Mouse (Mus musculus) liver, adult 2 months (tissue): ENCODE measurements around the gene Ren1. TPM values are rescaled to one million over a fixed set of nuclear protein-coding genes. Genes with fewer than 3 reads are reported as not detected.

Source experiments
- DNase-seq: peaks from one replicate; pipeline ENCODE4 v3.0.0-alpha.2; 2011; ENCODE audit warnings: low read depth, low spot score; ENCODE audit errors: extremely low read depth
- H3K27ac ChIP-seq: fragments of 200-500 bp; replicated peaks from 2 replicates; pipeline ENCODE4 v1.5.1; 2012; ENCODE audit warnings: low read depth, mild to moderate bottlenecking, control low read depth, inconsistent platforms, low read length; ENCODE audit not compliant: insufficient read depth
- H3K27me3 ChIP-seq: fragments of 200-500 bp; 2 replicates; pipeline ENCODE4 v1.6.1; 2012; ENCODE audit warnings: mild to moderate bottlenecking, moderate library complexity, low read length, inconsistent platforms; ENCODE audit not compliant: control insufficient read depth, insufficient read depth
- H3K36me3 ChIP-seq: fragments of 200-500 bp; 2 replicates; pipeline ENCODE4 v1.6.1; 2012; ENCODE audit warnings: low read length, inconsistent platforms; ENCODE audit not compliant: control insufficient read depth, insufficient read depth
- H3K4me1 ChIP-seq: fragments of 200-500 bp; 2 replicates; pipeline ENCODE4 v1.6.1; 2011; ENCODE audit warnings: low read length; ENCODE audit not compliant: control insufficient read depth, insufficient read depth
- H3K4me3 ChIP-seq: fragments of 200-500 bp; 2 replicates; pipeline ENCODE4 v1.5.1; 2011; ENCODE audit warnings: low read depth, mild to moderate bottlenecking, control low read depth, low read length, moderate library complexity; ENCODE audit not compliant: insufficient read depth
- H3K79me2 ChIP-seq: fragments of 200-500 bp; 2 replicates; pipeline ENCODE4 v1.6.1; 2012; ENCODE audit warnings: inconsistent platforms, mild to moderate bottlenecking, low read length, moderate library complexity; ENCODE audit not compliant: control insufficient read depth, insufficient read depth
- H3K9ac ChIP-seq: fragments of 200-500 bp; 2 replicates; pipeline ENCODE4 v1.6.1; 2012; ENCODE audit warnings: low read depth, mild to moderate bottlenecking, control low read depth, inconsistent platforms, low read length
- CTCF ChIP-seq: fragments of 200-500 bp; IDR thresholded peaks from 2 replicates; pipeline ENCODE4 v1.5.1; 2011; ENCODE audit warnings: low read depth, low read length, control low read depth
- POLR2A ChIP-seq: fragments of 200-500 bp; IDR thresholded peaks from 2 replicates; pipeline ENCODE4 v1.6.1; 2011; ENCODE audit warnings: low read length, control low read depth; ENCODE audit not compliant: insufficient read depth; ENCODE audit errors: extremely low read depth
- WGBS: fragments of 180-500 bp; shearing (Covaris S2); methylation state at CpG from one replicate; pipeline ENCODE4 v1.1.7; 2018; 5-methylcytosine and 5-hydroxymethylcytosine counted together
- polyA plus RNA-seq: library from polyadenylated mRNA; depleted of rRNA; stranded (reverse); fragments of >200 nt; gene quantifications from 2 replicates; pipeline ENCODE4 v1.2.3, GENCODE M21; 2012; rRNA removed
- total RNA-seq: library from RNA; depleted of rRNA; stranded (reverse); fragments of >200 nt; gene quantifications from 2 replicates; pipeline ENCODE4 v1.2.3, GENCODE M21; 2014; rRNA removed

The Ren1 gene
- total and polyA plus RNA-seq, 2 experiments: 0.18 TPM; not detected in 1

- H3K4me3 ChIP-seq: no peak overlapping the region
- TF ChIP-seq POLR2A (no peak), CTCF (no peak)
- H3K79me2 ChIP-seq: peaks cover 53% of the 10 kb centered on the region; the same call in 1 of the 2 replicates
- WGBS: 46% methylated on average over 9 of the region's 9 CpGs
- peaks cover 6% of the 10 kb centered on the region; the same call in 1 of the 2 replicates for H3K4me1 ChIP-seq
- no peak for DNase-seq
- H3K27me3 ChIP-seq: no peaks in the 10 kb centered on the region
- no peak overlapping the region for H3K9ac ChIP-seq
- H3K27ac ChIP-seq: no peak overlapping the region
- no peaks in the 10 kb centered on the region for H3K36me3 ChIP-seq
These were observed 58.0 kb downstream of the Ren1 start for GRCm38 (mm10) chr1:133408321-133408720.

DNA sequence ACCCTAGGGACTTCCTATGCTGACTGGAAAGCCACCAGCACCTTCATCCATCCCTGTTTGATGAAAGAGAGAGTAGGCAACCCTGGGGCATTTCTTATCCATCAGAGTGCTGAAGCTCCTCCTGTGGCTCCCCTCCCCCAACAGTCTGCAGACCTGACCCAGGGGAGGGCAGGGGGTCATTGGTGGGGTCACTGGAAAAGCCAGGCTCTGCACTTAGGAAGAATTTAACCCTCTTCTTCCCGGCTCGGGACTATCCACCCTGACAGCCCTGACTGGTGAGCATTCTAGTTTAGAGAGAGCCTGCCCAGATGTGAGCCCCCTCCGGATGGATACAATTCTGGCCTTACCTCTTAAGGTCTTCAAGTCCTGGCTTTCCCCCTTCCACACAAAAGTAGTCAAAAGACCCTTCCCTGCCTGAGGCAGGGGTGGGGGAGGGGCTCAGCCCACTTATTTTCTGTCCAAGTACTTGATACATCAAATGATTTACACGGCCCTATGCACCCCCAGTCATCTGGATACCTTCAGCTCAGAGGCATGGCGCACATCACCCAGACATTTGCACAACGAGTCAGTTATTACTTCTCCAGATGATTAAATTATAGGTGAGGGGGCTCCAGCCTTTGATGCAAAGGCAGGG lies 58.7 kb downstream of the Ren1 start:
- Histone ChIP-seq H3K9ac (no peak overlapping the region), H3K36me3 (no peaks in the 10 kb centered on the region), H3K79me2 (peaks cover 55% of the 10 kb centered on the region; the same call in 1 of the 2 replicates), H3K4me3 (no peak overlapping the region), H3K27ac (no peak overlapping the region), H3K27me3 (no peaks in the 10 kb centered on the region), H3K4me1 (peaks cover 6% of the 10 kb centered on the region; the same call in 1 of the 2 replicates)
- 56% methylated on average over 6 of the region's 6 CpGs for WGBS
- TF ChIP-seq CTCF (no peak), POLR2A (no peak)
- no peak for DNase-seq

- no peaks in the 10 kb centered on the region for H3K27me3 ChIP-seq
- 64% methylated on average over 9 of the region's 9 CpGs for whole genome bisulfite sequencing
- no peak overlapping the region for H3K9ac ChIP-seq
- H3K79me2 ChIP-seq: peaks cover 57% of the 10 kb centered on the region; the same call in 1 of the 2 replicates
- peaks cover 7% of the 10 kb centered on the region for H3K4me1 ChIP-seq
- DNase-seq: no peak
- H3K4me3 ChIP-seq: no peak overlapping the region
- H3K36me3 ChIP-seq: no peaks in the 10 kb centered on the region
- H3K27ac ChIP-seq: no peak overlapping the region
- TF ChIP-seq POLR2A: no peak
- no peak for TF ChIP-seq CTCF
These were observed 59.5 kb downstream of the Ren1 start for GRCm38 (mm10) chr1:133409786-133410185.

Other genes starting within 250 kb of the Ren1 start
- gene Ppp1r15b, start 219.4 kb upstream of the Ren1 start, total RNA-seq: 43.3 and 48.6 TPM in 2 replicates
- 24.0 and 24.8 TPM in 2 replicates for gene Ppp1r15b, start 219.4 kb upstream of the Ren1 start, polyA plus RNA-seq
- gene Plekha6, start 186.3 kb upstream of the Ren1 start, total RNA-seq: 20.5 and 22.8 TPM in 2 replicates
- 29.0 and 37.2 TPM in 2 replicates for gene Plekha6, start 186.3 kb upstream of the Ren1 start, polyA plus RNA-seq
- gene Golt1a, start 40.7 kb upstream of the Ren1 start, total RNA-seq: 11.4 and 13.0 TPM in 2 replicates
- gene Golt1a, start 40.7 kb upstream of the Ren1 start, polyA plus RNA-seq: 16.1 and 21.2 TPM in 2 replicates
- gene Kiss1, start 28.6 kb upstream of the Ren1 start, total RNA-seq: not detected in 2 replicates
- not detected in 2 replicates for gene Kiss1, start 28.6 kb upstream of the Ren1 start, polyA plus RNA-seq
- gene Etnk2, start 13.1 kb downstream of the Ren1 start, total RNA-seq: 361 and 389 TPM in 2 replicates
- 249 and 278 TPM in 2 replicates for gene Etnk2, start 13.1 kb downstream of the Ren1 start, polyA plus RNA-seq
- gene Sox13, start 73.9 kb downstream of the Ren1 start, total RNA-seq: 2.0 and 2.2 TPM in 2 replicates
- gene Sox13, start 73.9 kb downstream of the Ren1 start, polyA plus RNA-seq: 5.6 and 10.2 TPM in 2 replicates